Mouse (Mus musculus): Measurements from ENCODE around the gene Mta3.
A peak's percentile ranks its signal among the peaks of the same experiment; 100 is the strongest.
"Not testable (repeated sequence)": the region's sequence is repeated elsewhere in the genome, so short reads cannot be mapped to it uniquely, and the experiment has no call there.

The Mta3 gene

GRCm38 (mm10) chr17:83708891-83709290 is 2.9 kb downstream of the Mta3 start:
- DNase-seq (ENCODE audit: low spot score) = no peak

DNA sequence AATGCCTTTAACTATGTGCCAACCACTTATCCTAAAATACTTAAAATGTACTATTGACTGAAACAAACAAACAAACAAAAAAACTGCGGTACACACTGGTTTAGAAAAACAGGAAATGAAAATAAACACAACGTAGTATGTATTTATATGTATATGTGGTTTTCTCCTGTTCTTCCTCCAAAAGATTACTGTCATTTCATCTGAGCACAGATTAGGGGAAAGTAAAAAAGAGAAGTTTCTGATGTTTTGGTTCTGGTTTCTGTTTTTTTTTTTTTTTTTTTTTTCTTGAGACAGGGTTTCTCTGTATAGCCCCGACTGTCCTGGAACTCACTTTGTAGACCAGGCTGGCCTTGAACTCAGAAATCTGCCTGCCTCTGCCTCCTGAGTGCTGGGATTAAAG is 3.6 kb downstream of the Mta3 start:
- DNase-seq (ENCODE audit: low spot score) = not testable (repeated sequence)

DNA sequence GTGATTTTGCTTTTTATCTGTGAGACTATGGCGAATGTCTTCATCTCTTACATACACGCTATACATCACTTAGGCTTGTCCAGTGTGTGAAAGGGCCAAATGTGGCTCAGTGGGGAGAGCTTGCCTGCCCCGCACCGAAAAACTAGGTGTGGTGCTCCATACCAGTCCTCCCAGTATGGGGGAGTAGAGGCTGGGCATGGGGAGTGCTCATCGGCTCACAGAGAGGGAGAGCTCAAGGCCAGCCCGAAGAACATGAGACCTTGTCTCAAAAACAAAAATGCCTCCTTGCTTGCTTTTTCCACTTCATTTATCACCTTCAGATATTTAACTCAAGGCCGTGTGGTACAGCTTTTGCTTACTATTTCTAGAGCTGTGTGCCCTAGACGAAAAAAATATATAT is 4.7 kb downstream of the Mta3 start:
- DNase-seq (ENCODE audit: low spot score) = peak; percentile 41

DNA sequence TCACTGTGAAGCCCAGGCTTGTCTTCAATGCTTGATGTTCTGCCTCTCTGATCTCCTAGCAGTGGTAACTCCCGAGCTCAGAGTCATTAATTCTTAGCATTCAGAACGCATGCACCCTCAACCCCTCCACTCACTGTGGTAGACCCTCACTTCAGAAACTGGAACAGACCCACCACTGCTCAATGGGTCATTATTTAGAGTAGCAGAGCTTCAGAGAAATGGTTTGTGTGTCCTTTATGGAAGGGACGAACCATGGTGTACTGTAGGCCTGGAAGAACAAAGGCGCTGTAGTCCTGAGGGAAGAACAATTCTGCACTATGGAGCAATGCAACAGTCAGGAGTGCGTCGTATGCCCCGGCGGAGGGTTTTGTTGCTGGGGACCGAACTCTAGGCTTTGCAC is 6.4 kb downstream of the Mta3 start:
- no peak for DNase-seq (ENCODE audit: low spot score)

DNA sequence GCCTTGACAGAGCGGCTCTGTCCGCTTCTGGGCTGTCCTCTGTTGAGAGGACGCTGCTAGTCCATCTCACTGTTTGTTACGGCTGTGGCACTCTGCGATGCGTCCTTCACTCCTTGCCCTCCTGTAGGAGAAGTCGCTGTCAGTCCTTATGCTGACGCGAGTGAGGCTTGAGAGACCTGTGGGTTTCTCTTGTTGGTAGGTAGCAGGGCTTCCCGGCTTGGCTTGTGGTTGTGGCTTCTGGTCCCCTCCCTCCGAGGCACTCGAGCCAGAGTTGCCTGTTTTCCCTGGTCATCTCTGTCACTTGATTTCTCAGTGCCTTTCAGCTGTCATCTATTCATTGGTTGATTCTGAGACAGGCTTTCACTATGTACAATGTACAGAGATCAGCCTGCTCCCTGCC is 14.5 kb downstream of the Mta3 start:
- DNase-seq (ENCODE audit: low spot score) = no peak

DNA sequence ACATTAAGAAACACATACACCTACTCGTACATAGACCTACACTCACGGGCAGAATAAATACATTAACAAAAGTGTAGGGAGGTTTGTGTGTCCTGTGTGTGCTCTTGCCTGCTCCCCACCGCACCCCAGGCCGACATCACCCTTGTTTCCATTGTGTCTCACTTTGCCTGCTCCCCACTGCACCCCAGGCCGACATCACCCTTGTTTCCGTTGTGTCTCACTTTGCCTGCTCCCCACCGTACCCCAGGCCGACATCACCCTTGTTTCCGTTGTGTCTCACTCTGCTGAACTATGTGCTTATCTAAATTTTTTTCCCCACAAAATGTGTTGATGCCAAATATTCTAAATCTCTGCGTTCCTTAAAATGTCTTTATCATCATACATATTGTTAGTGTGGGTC is 15.2 kb downstream of the Mta3 start:
- DNase-seq (ENCODE audit: low spot score) = no peak

GRCm38 (mm10) chr17:83723064-83723463 is 17.1 kb downstream of the Mta3 start:
- no peak for DNase-seq (ENCODE audit: low spot score)

GRCm38 (mm10) chr17:83726496-83726895 is 20.5 kb downstream of the Mta3 start:
- DNase-seq (ENCODE audit: low spot score) = no peak

GRCm38 (mm10) chr17:83727707-83728106 is 21.7 kb downstream of the Mta3 start:
- DNase-seq (ENCODE audit: low spot score) = no peak

DNA sequence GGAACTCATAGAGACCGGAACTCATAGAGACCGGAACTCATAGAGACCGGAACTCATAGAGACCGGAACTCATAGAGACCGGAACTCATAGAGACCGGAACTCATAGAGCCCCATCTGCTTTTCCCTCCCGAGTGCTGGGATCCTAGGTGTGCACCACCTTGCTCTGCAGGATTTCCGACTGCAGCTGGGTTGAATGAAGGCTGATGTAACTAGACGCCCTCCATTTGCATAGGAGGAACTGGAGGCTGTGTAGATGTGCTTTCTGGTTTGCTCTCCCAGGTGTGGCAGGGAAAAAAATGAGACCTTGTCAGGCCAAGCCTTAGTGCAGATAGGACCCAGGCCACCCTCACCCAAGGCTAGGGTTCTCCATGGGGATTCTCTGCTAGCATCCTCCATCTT is 23.1 kb downstream of the Mta3 start:
- DNase-seq (ENCODE audit: low spot score) = no peak

DNA sequence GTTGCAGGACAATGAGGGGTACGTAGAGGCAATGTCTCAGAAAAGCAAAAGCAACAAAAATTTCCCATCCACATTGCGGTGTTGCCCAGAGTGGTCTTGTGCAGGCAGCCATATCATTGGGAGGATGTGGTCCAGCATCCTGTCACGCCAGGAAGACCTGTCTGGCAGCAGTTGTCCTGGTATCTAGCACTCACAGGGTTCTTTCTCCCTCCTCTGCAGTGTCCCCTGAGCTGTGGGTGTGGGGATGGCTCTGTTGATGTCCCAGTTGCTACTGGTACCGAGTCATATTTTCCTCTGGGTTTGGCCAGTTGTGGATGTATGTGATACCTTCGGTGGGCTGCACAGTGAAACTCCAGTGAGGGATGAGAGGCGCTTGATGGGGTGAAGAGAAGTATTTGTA is 24.2 kb downstream of the Mta3 start:
- no peak for DNase-seq (ENCODE audit: low spot score)

DNA sequence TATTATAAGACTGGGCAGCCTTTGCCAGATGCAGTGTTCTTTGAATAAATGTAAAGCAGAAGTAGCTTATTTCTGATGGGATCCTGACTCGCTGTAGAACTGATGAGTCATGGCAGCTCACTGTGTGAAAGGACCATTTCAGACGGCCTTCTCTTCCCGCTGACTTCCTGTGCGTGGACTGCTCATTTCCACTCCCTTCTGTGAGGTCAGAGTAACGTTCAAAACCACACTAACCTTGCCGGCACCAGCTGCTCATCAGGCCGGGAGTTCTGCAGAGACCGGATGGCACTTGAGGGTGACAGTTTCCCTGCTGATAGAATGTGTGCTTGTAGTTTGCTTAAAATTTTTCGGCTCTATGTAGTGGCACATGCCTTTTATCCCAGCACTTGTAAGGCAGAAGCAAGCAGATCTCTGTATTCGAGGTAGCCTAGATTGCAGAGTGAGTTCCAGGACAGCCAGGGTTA is 26.2 kb downstream of the Mta3 start:
- no peak for DNase-seq (ENCODE audit: low spot score)

DNA sequence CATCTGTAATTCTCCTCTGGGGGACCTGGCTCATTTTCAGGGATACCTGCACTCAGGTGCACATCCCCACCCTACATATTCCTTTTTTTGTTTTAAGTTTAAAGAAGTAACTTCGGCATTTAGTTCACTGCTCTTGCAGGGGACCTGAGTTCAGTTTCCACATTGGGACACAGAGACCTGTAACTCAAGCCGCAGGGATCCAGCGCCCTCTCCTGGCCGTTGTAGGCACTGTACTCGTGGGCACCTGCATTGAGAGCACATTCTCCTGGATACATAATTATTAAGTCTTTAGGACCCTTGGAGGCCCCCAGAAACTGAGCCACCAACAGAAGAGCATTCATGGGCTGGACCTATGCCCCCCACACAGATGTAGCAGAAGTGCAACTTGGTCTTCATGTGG is 26.8 kb downstream of the Mta3 start:
- DNase-seq (ENCODE audit: low spot score) = peak; percentile 64

GRCm38 (mm10) chr17:83736701-83737100 is 30.7 kb downstream of the Mta3 start:
- no peak for DNase-seq (ENCODE audit: low spot score)

- DNase-seq (ENCODE audit: low spot score) = no peak
Observed at GRCm38 (mm10) chr17:83737775-83738174, 31.8 kb downstream of the Mta3 start.

DNA sequence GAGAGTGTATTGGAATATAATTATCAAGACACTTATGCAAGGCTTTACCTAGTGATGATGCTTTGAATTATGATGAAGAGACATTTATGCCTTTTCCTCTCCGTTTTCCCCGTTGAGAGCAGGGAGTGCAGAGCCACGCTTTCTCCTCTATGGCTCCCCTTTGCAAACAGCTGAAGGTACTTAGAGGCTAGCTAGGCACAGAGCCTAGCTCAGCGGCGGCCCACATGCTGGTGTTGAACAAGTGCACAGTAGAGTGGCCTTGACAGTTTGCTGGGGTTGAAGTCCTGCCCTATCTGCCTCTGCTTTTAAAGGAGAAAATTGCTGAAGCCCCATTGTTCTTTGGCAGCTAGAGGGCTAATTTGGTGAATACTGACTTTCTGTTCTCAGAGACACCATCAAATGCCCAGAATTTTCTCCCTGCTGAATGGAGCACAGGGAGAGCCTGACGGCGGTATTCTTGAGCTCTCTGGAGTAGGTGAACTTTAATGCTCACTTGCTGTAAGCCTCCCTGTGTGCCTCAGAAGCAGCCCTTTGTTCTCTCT is 34.2 kb downstream of the Mta3 start:
- no peak for DNase-seq (ENCODE audit: low spot score)

- DNase-seq (ENCODE audit: low spot score) = no peak
Observed at GRCm38 (mm10) chr17:83741243-83741642, 35.3 kb downstream of the Mta3 start.

DNA sequence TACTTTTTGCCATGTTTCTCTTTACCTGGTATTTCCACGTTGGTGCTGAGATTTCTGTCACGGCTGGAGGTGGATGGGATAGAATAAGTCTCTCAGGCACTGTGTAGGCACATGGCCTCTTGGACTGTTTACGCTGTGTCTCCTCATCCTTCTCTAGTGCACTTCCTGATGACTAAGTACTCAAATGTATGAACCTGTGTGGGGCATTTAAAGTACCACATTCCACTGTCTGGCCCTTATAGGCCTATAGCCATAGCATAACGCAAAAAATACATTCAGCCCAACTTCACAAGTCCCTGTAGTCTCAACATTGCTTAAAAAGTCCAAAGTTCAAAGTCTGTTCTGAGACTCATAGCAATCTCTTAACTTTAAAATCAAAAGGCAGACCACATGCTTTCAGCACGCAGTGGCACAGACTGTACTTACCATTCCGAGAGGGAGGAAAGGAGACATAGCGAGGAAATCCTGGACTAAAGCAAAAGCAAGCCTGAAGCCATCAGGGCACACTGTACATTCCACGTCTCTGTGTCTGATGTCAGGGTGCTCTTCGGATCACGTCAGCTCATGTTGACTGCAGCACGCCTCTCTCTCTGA is 38.4 kb downstream of the Mta3 start:
- no peak for DNase-seq (ENCODE audit: low spot score)

DNA sequence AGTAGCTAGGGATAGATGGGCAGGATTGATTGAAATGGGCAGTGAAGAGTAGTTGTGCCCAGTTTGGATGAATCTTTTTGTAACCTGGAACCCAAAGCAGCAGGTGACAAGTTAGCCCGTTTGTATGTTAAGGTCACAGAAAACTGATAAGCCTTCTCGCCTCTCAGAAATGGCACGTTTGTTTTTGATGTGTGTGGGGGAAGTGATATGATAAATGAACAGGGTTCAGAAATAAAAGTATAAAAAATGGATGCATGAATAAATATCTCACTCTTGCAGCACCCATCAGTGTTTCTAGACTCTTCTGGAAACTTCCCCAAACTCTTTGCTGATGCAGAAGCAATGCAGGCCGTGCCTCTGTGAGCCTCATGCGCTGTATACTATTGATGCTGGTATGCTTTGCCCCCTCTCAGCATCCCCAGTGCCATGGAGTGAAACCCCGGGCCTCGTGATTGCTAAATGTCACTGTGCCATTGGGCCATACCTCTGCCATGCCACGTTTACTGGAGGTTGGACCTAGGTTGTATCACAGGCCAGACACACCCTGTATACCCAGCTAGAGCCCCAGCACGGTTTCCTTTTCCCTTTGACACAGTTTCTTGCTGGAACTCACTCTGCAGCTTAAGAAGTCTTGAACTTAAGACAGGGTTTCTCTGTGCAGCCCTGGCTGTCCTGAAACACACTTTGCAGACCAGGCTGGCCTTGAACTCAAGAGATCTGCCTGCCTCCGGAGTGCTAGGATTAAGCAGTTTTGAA is 41.6 kb downstream of the Mta3 start:
- no peak for DNase-seq (ENCODE audit: low spot score)

DNA sequence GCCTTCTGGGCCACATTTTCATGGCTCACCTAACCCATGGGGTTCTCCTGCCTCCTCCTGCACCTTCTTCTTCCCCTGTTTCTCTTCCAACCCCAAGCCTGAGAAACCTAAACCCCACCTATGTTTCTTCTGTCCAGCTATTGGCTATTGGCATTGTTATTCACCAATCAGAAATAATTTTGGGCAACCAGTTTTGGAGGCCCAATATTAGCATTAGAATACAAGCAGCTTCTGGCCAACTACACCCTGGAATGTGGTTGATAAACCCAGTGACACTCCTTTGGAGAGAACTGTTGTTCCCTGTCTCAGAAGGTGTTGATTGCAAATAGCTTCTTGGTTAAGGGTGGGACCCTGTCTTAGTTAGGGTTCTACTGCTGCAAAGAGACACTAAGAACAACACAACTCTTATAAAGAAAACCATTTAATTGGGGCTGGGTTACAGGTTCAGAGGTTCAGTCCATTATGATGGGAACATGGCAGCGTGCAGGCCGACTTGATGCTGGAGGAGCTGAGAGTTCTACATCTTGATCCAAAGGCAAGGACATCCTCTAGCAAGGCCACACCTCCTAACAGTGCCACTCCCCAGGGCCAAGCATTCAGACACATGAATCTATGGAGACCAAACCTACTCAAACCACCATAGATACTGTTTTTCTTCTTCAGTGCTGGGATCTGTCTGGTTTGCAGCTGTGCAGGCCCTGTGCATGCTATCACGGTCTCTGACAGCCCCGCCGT is 44.4 kb downstream of the Mta3 start:
- DNase-seq (ENCODE audit: low spot score) = no peak

- DNase-seq (ENCODE audit: low spot score) = no peak
Observed at GRCm38 (mm10) chr17:83753112-83753899, 47.3 kb downstream of the Mta3 start.

- DNase-seq (ENCODE audit: low spot score) = no peak
Observed at GRCm38 (mm10) chr17:83758096-83758495, 52.1 kb downstream of the Mta3 start.
